Mouse (Mus musculus) hindbrain, postnatal 0 days (tissue): ENCODE data around the gene Skp2. TPM values are rescaled to one million over a fixed set of nuclear protein-coding genes. Genes with fewer than 3 reads are reported as not detected.

ENCODE experiments used
- ATAC-seq: fragments of 200-750 bp; cut with Nextera tagmentation; 2 replicates; pipeline ENCODE4 v1.8.0; 2017; ENCODE audit warnings: mild to moderate bottlenecking, moderate TSS enrichment, moderate library complexity
- DNase-seq: peaks from one replicate; pipeline ENCODE4 v3.0.0-alpha.2; 2015; ENCODE audit warnings: low spot score
- H3K27ac ChIP-seq: fragments of 300-500 bp; sonication (generic); 2 replicates; pipeline ENCODE4 v1.5.1; 2014; ENCODE audit warnings: mild to moderate bottlenecking
- H3K27me3 ChIP-seq: fragments of 300-500 bp; sonication (generic); 2 replicates; pipeline ENCODE4 v1.6.1; 2014; ENCODE audit warnings: low read length, mixed read lengths; ENCODE audit not compliant: insufficient read depth
- H3K36me3 ChIP-seq: fragments of 300-500 bp; sonication (generic); 2 replicates; pipeline ENCODE4 v1.6.1; 2014; ENCODE audit warnings: low read length, mixed read lengths; ENCODE audit not compliant: insufficient read depth
- H3K4me1 ChIP-seq: fragments of 300-500 bp; sonication (generic); 2 replicates; pipeline ENCODE4 v1.6.1; 2014; ENCODE audit warnings: antibody characterized with exemption, low read length, mixed read lengths; ENCODE audit not compliant: insufficient read depth
- H3K4me2 ChIP-seq: fragments of 300-500 bp; sonication (generic); 2 replicates; pipeline ENCODE4 v1.6.1; 2014; ENCODE audit warnings: low read depth, mild to moderate bottlenecking, low read length, moderate library complexity, mixed read lengths
- H3K4me3 ChIP-seq: fragments of 300-500 bp; sonication (generic); 2 replicates; pipeline ENCODE4 v1.5.1; 2014; ENCODE audit warnings: low read length
- H3K9ac ChIP-seq: fragments of 300-500 bp; sonication (generic); replicated peaks from 2 replicates; pipeline ENCODE4 v1.6.1; 2014; ENCODE audit warnings: mild to moderate bottlenecking, low read length, moderate library complexity, mixed read lengths
- H3K9me3 ChIP-seq: fragments of 300-500 bp; sonication (generic); 2 replicates; pipeline ENCODE4 v1.6.1; 2016; ENCODE audit warnings: low read length, mixed read lengths
- CTCF ChIP-seq: IDR thresholded peaks from 2 replicates; pipeline ENCODE4 v1.5.1; 2016; ENCODE audit warnings: antibody characterized with exemption, control low read depth, low read depth
- WGBS: fragments of 180-500 bp; shearing (Covaris S2); extraction: QIAGEN DNeasy Blood & Tissue Kit; methylation state at CpG from one replicate; pipeline ENCODE4 v1.1.7; 2014; 5-methylcytosine and 5-hydroxymethylcytosine counted together
- polyA plus RNA-seq: library from polyadenylated mRNA; unstranded; fragments of >200 nt; fragmentation: Nextera tagmentation; extraction: Ambion mirVana; gene quantifications from 2 replicates; pipeline ENCODE4 v1.2.1, GENCODE M21; 2015
- total RNA-seq: library from RNA; depleted of rRNA; stranded (reverse); fragments of >200 nt; gene quantifications from 2 replicates; pipeline ENCODE4 v1.2.3, GENCODE M21; 2014

The Skp2 gene
- total and polyA plus RNA-seq, 2 experiments from 2014 or later = 9.3 to 10.8 TPM

DNA sequence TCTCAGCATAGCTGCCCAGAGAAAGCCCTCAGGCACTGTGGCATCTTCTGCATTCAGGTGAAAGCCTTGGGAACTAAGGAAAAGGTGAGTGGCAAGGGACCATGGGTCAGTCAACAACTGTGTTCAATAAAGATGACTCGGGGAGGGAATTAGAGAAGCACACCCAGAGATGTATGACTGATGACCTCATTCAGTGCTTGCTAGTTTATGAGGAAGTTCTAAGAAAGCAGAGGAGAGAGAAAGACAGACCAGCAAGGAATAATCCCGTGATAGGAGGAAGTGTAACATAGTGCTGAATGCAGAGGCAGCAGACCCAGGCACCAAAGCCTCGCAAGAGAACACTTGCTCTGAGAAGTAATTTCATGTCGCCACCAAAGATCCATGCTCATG, 23.7 kb downstream of the Skp2 start:
- WGBS = 84% methylated on average over 4 of the region's 4 CpGs
- Histone ChIP-seq H3K27ac (no peak overlapping the region), H3K4me3 (no peak overlapping the region), H3K36me3 (peaks cover 8% of the 10 kb centered on the region; the same call in 1 of the 2 replicates), H3K27me3 (no peaks in the 10 kb centered on the region), H3K9ac (no peak overlapping the region), H3K9me3 (no peaks in the 10 kb centered on the region), H3K4me2 (no peak overlapping the region), H3K4me1 (no peaks in the 10 kb centered on the region)
- DNase-seq (no peak), ATAC-seq (no peak)
- TF ChIP-seq CTCF = no peak

DNA sequence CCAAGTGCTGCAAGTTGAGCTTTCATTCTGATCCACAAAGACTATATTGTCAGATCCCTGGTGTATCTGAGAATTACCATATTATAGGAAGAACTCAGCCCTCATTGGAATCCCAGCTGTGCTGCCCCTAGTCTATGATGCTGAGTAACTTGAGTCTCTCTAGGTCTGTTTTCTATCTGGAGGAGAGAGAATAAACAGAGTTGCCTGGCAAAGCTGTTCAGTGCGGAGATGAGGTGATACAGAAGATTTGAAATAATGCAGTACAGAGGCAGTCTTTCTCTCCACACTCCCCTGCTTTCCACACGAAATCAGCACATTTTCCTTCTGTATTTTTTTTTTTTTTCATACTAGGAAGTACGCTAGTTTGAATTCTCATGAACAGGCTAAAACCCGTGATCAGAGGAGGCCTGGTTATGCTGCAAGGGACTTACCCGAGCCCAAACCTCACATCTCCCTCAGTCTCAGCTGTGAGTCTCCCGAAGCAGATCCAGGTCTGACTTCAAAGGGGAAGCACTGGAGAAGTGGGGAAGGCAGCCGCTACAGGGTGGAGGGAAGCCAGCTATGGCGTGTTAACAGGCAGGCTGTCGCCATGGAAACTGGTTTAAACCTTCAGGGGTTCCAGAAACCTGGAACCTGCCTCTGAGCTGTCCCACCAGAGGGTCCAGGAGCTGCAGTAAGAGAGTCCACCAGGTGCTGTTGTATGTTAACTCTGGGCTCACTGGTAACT, 24.3 kb downstream of the Skp2 start:
- WGBS = 63% methylated on average over 9 of the region's 9 CpGs
- peaks cover 8% of the 10 kb centered on the region; the same call in 1 of the 2 replicates for H3K36me3 ChIP-seq

DNA sequence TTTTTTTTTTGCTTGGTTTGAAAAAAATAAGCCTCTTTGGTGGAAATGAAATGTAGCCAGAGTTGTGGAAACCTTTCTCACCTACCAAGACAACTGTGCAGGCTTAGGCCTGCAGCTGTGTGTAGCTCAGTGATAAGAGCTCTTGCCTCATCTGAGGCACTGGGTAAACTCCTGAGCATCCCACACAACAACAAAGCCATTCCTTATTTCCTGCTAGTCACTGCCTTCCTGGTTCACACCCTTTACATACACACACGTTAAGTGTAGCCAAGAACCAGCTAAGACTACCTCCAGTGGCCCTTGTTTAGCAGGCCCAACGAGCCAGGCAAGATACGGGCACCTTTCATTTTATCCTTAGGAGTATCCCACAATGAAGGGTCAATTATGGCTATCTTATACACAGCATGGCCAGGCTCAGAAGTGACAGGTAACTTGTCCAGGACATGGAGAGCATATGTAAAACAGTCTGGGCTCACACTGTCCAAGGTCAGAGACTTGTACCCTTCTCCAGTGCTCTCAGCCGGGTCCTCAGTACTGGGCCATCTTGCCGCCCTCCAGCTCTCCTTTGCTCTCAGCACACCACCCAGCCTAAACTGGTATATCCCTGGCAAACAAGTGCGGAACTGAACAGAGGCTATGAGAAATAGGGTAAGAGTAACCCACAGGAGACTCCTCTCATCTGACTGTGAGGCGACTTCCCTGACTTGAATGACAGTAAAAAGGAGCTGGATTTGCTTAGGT, 28.0 kb downstream of the Skp2 start:
- Histone ChIP-seq H3K4me2 (no peak overlapping the region), H3K27ac (no peak overlapping the region), H3K9me3 (no peaks in the 10 kb centered on the region), H3K36me3 (peaks cover 22% of the 10 kb centered on the region), H3K27me3 (no peaks in the 10 kb centered on the region), H3K4me3 (no peak overlapping the region), H3K4me1 (no peaks in the 10 kb centered on the region), H3K9ac (no peak overlapping the region)
- 91% methylated on average over 7 of the region's 7 CpGs for WGBS
- TF ChIP-seq CTCF = no peak
- ATAC-seq (no peak; the same call in 1 of the 2 replicates), DNase-seq (no peak)

More for the DNA sequence above, 24.3 kb downstream of the Skp2 start:
- DNase-seq = peak; percentile 17
- no peak overlapping the region for H3K4me2 ChIP-seq
- H3K4me1 ChIP-seq = no peaks in the 10 kb centered on the region
- ATAC-seq = peak; percentile 55
- H3K9me3 ChIP-seq = no peaks in the 10 kb centered on the region
- H3K27ac ChIP-seq = no peak overlapping the region
- no peak overlapping the region for H3K4me3 ChIP-seq
- H3K27me3 ChIP-seq = no peaks in the 10 kb centered on the region
- no peak for TF ChIP-seq CTCF
- no peak overlapping the region for H3K9ac ChIP-seq

DNA sequence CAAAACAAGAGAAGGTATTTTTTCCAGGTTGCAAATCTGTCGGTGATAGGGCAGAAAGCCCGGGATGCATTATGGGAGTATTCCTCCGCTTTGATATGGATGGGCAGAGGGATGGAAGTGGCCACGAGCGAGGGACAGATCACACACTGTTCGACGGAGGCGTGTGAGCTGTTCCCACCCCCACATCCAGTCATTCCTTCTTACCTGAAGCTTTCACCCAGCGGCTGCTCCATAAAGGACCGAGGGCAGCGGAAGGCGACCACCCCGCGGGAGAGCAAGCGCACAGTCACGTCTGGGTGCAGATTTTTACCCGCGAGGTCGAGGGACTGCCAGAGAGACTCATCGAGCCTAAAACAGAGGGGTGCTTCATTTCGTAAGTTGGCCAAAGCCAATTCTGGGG, 30.4 kb downstream of the Skp2 start:
- H3K9me3 ChIP-seq = no peaks in the 10 kb centered on the region
- WGBS = 90% methylated on average over 21 of the region's 21 CpGs
- H3K4me1 ChIP-seq = no peaks in the 10 kb centered on the region
- H3K27ac ChIP-seq = no peak overlapping the region
- H3K9ac ChIP-seq = no peak overlapping the region
- H3K27me3 ChIP-seq = no peaks in the 10 kb centered on the region
- H3K36me3 ChIP-seq = peaks cover 37% of the 10 kb centered on the region
- DNase-seq (no peak), ATAC-seq (no peak)
- TF ChIP-seq CTCF = no peak
- H3K4me2 ChIP-seq = no peak overlapping the region
- H3K4me3 ChIP-seq = no peak overlapping the region

DNA sequence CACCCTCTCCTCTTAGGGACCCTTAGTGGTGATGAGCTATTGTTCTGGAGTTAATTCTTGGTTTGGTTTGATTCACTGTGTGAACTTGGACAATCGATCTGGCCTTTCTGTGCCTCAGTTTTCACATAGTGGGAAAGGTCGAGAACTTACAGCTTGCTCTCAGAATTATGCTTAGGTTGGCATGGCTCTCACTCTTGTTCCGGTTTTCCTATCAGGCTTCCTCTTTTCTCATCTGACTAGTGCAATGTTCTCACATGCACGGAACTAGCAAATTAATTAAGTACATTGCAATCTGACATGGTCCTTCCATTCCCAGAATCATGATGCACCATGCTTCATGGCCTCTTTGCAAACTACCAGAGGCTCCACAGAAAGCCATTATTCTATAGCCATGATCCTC, 32.2 kb downstream of the Skp2 start:
- Histone ChIP-seq H3K4me3 (no peak overlapping the region), H3K4me1 (no peaks in the 10 kb centered on the region), H3K9me3 (no peaks in the 10 kb centered on the region), H3K27me3 (no peaks in the 10 kb centered on the region), H3K27ac (no peak overlapping the region), H3K36me3 (peaks cover 40% of the 10 kb centered on the region), H3K4me2 (no peak overlapping the region), H3K9ac (no peak overlapping the region)
- DNase-seq (no peak), ATAC-seq (no peak)
- 90% methylated on average over 4 of the region's 4 CpGs for WGBS
- TF ChIP-seq CTCF = no peak

DNA sequence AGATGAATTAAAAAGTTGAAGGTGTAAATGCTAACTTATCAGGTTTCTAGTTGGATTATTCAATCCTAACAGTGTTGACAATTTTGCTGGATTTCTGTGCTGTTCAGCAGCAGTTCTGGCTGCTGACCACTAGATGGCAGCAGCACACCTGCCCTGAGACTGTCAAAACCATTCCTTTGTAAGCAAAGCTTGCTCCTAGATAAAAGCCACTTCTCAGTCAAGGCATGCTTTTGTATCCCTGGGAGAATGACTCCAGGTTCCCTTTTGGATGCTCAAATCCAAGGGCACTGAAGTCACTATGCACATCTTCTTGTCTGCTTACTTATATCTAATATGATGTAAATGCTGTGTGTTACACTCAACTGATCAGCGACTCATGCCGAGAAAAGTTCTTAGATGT, 35.1 kb downstream of the Skp2 start:
- Histone ChIP-seq H3K9ac (no peak overlapping the region), H3K27me3 (no peaks in the 10 kb centered on the region), H3K36me3 (peaks cover 39% of the 10 kb centered on the region), H3K4me1 (no peaks in the 10 kb centered on the region), H3K4me3 (no peak overlapping the region), H3K27ac (no peak overlapping the region), H3K9me3 (no peaks in the 10 kb centered on the region), H3K4me2 (no peak overlapping the region)
- WGBS = 91% methylated on average over 2 of the region's 2 CpGs
- peak; percentile 80 for DNase-seq
- peak; percentile 72 for ATAC-seq
- peak; percentile 99 for TF ChIP-seq CTCF

DNA sequence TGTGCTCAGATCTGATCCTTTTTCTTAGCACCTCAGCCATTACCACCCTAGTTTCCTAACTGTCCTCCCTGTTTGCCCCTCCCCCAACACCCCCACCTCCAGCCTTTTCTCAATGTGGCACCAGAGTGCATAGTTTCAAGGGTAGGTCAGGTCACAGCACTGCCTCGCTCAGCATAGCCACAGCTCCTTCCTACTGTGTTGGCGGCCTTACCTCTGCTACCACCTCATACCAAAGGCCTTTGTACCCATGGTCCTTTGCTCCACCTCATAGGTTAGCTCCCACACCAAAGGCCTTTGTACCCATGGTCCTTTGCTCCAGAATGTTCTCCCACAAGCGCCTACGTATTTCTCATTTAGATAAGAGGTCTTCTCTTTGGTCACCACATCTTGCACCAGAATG, 36.4 kb downstream of the Skp2 start:
- H3K4me1 ChIP-seq = no peaks in the 10 kb centered on the region
- no peak for TF ChIP-seq CTCF
- H3K27me3 ChIP-seq = no peaks in the 10 kb centered on the region
- DNase-seq (no peak), ATAC-seq (no peak)
- H3K9me3 ChIP-seq = no peaks in the 10 kb centered on the region
- H3K36me3 ChIP-seq = peaks cover 40% of the 10 kb centered on the region
- no peak overlapping the region for H3K4me2 ChIP-seq
- H3K27ac ChIP-seq = no peak overlapping the region
- H3K4me3 ChIP-seq = no peak overlapping the region
- no peak overlapping the region for H3K9ac ChIP-seq
- WGBS = 94% methylated on average over 4 of the region's 4 CpGs
